Mouse (Mus musculus) neural tube, embryonic 11.5 days (tissue): ENCODE data around the gene Acot8. TPM values are rescaled to one million over a fixed set of nuclear protein-coding genes. Genes with fewer than 3 reads are reported as not detected.

Experiments
- ATAC-seq: fragments of 200-750 bp; cut with Nextera tagmentation; 2 replicates; pipeline ENCODE4 v1.8.0; 2017; ENCODE audit warnings: moderate number of reproducible peaks, mild to moderate bottlenecking, moderate TSS enrichment, moderate library complexity; ENCODE audit not compliant: insufficient read depth, low FRiP score, low TSS enrichment
- DNase-seq: peaks from one replicate; pipeline ENCODE4 v3.0.0-alpha.2; 2015; ENCODE audit warnings: low spot score
- H3K27ac ChIP-seq: fragments of 300-500 bp; sonication (generic); 2 replicates; pipeline ENCODE4 v1.5.1; 2014; ENCODE audit warnings: low read depth, mild to moderate bottlenecking, low read length
- H3K27me3 ChIP-seq: fragments of 300-500 bp; sonication (generic); 2 replicates; pipeline ENCODE4 v1.6.1; 2014; ENCODE audit warnings: mild to moderate bottlenecking, low read length, mixed read lengths; ENCODE audit not compliant: control insufficient read depth, insufficient read depth
- H3K36me3 ChIP-seq: fragments of 300-500 bp; sonication (generic); 2 replicates; pipeline ENCODE4 v1.6.1; 2014; ENCODE audit warnings: mild to moderate bottlenecking, low read length, moderate library complexity, mixed read lengths; ENCODE audit not compliant: control insufficient read depth, insufficient read depth
- H3K4me1 ChIP-seq: fragments of 300-500 bp; sonication (generic); 2 replicates; pipeline ENCODE4 v1.6.1; 2014; ENCODE audit warnings: low read length, mixed read lengths; ENCODE audit not compliant: control insufficient read depth, insufficient read depth
- H3K4me2 ChIP-seq: fragments of 300-500 bp; sonication (generic); 2 replicates; pipeline ENCODE4 v1.6.1; 2014; ENCODE audit warnings: low read depth, mild to moderate bottlenecking, moderate library complexity
- H3K4me3 ChIP-seq: fragments of 300-500 bp; sonication (generic); 2 replicates; pipeline ENCODE4 v1.5.1; 2014; ENCODE audit warnings: low read depth, low read length
- H3K9ac ChIP-seq: fragments of 300-500 bp; sonication (generic); 2 replicates; pipeline ENCODE4 v1.6.1; 2014; ENCODE audit warnings: mild to moderate bottlenecking, low read length
- H3K9me3 ChIP-seq: fragments of 300-500 bp; sonication (generic); 2 replicates; pipeline ENCODE4 v1.6.1; 2016; ENCODE audit warnings: low read length; ENCODE audit not compliant: control insufficient read depth
- WGBS: fragments of 180-500 bp; shearing (Covaris S2); extraction: QIAGEN DNeasy Blood & Tissue Kit; methylation state at CpG from one replicate; pipeline ENCODE4 v1.1.7; 2014; 5-methylcytosine and 5-hydroxymethylcytosine counted together
- polyA plus RNA-seq: library from polyadenylated mRNA; unstranded; fragments of >200 nt; fragmentation: Nextera tagmentation; extraction: Ambion mirVana; gene quantifications from 2 replicates; pipeline ENCODE4 v1.2.1, GENCODE M21; 2014

The Acot8 gene
- polyA plus RNA-seq, 1 experiment from 2014 or later = 15.1 TPM

DNA sequence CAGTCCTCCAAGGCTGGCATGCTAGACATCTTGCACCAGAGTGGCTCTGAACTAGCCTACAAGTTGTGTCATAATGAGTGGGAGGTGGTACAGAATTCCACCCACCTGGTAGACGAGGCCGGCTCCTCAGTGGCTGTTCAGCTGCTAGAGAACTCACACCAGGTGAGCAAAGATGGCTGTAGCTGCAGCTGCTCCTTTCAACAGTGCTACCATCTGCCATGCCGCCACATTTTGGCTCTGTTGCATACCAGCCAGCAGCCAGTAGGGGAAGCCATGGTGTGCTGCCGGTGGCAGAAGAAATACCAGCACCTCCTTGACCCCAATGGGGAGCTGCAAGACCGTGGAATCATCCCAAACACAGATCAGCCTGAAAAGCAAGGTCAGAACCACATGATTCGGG, 16.4 kb upstream of the Acot8 start:
- no peak overlapping the region for H3K4me2 ChIP-seq
- no peak for DNase-seq
- H3K4me3 ChIP-seq = no peak overlapping the region
- 88% methylated on average over 6 of the region's 6 CpGs for WGBS
- H3K27me3 ChIP-seq = no peaks in the 10 kb centered on the region
- no peak overlapping the region for H3K27ac ChIP-seq
- ATAC-seq = no peak
- no peaks in the 10 kb centered on the region for H3K9me3 ChIP-seq
- H3K4me1 ChIP-seq = peaks cover 5% of the 10 kb centered on the region; the same call in 1 of the 2 replicates
- H3K36me3 ChIP-seq = peaks cover 6% of the 10 kb centered on the region
- no peak overlapping the region for H3K9ac ChIP-seq

- no peak overlapping the region for H3K9ac ChIP-seq
- no peak overlapping the region for H3K27ac ChIP-seq
- H3K27me3 ChIP-seq = no peaks in the 10 kb centered on the region
- no peak overlapping the region for H3K4me2 ChIP-seq
- peaks cover 5% of the 10 kb centered on the region; the same call in 1 of the 2 replicates for H3K4me1 ChIP-seq
- no peaks in the 10 kb centered on the region for H3K9me3 ChIP-seq
- DNase-seq (peak; percentile 34), ATAC-seq (no peak)
- WGBS = 61% methylated on average over 5 of the region's 5 CpGs
- peaks cover 3% of the 10 kb centered on the region for H3K36me3 ChIP-seq
- no peak overlapping the region for H3K4me3 ChIP-seq
Observed at GRCm38 (mm10) chr2:164817703-164818102, 13.0 kb upstream of the Acot8 start.

DNA sequence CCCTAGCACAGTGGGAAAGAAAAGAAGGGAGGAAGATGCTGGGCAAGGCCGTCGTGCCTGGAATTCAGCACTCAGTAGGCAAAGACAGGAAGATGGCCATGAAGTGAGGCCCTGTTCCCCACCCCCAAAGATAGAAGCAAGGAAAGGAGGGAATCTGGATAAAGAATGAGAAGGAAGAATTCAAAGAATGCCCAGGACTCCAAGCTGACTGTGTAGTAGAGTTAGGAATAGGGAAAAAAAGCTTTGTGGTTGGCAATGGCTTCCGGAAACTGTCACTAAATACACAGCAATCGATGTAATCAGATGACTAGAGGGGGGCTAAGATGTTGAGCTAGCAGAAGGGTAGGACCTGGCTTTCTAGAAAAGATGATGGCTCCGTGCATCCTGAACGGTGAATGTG, 12.5 kb upstream of the Acot8 start:
- no peak for DNase-seq
- Histone ChIP-seq H3K9ac (no peak overlapping the region), H3K4me2 (no peak overlapping the region), H3K36me3 (peaks cover 3% of the 10 kb centered on the region), H3K4me1 (peaks cover 2% of the 10 kb centered on the region; the same call in 1 of the 2 replicates), H3K27me3 (no peaks in the 10 kb centered on the region), H3K9me3 (no peaks in the 10 kb centered on the region), H3K4me3 (no peak overlapping the region), H3K27ac (no peak overlapping the region)
- 88% methylated on average over 6 of the region's 6 CpGs for WGBS
- no peak for ATAC-seq

GRCm38 (mm10) chr2:164815821-164816220, 11.1 kb upstream of the Acot8 start:
- ATAC-seq (no peak), DNase-seq (no peak)
- Histone ChIP-seq H3K27ac (no peak overlapping the region), H3K4me3 (no peak overlapping the region), H3K27me3 (no peaks in the 10 kb centered on the region), H3K4me1 (no peaks in the 10 kb centered on the region), H3K9me3 (no peaks in the 10 kb centered on the region), H3K36me3 (peaks cover 3% of the 10 kb centered on the region), H3K9ac (no peak overlapping the region), H3K4me2 (no peak overlapping the region)
- 94% methylated on average over 8 of the region's 8 CpGs for WGBS

DNA sequence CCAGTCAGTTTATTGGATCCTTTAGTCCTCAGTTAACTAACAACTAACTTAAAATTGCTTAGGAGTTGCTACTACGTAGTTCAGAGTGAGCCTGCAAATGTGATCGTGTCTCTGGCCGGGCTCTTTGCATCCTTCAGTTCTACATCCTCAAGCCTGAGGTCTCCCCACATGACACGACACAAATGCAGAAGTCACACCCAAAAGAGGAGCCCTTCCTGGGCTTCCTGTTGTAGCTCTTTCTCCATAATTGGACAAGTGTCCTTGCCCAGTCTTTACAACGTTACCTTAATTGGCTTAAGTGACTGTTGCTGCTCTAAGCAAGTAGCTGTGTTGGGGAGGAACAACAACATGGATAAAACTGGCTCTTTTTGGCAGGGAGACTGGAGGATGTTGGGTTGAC, 10.7 kb upstream of the Acot8 start:
- Histone ChIP-seq H3K4me3 (no peak overlapping the region), H3K4me2 (no peak overlapping the region), H3K9ac (no peak overlapping the region), H3K9me3 (no peaks in the 10 kb centered on the region), H3K27me3 (no peaks in the 10 kb centered on the region), H3K36me3 (no peaks in the 10 kb centered on the region; the same call in 1 of the 2 replicates), H3K4me1 (no peaks in the 10 kb centered on the region), H3K27ac (no peak overlapping the region)
- ATAC-seq (no peak), DNase-seq (no peak)
- 92% methylated on average over 5 of the region's 5 CpGs for WGBS

GRCm38 (mm10) chr2:164813557-164813956, 8.9 kb upstream of the Acot8 start:
- 65% methylated on average over 2 of the region's 2 CpGs for WGBS
- Histone ChIP-seq H3K4me2 (no peak overlapping the region), H3K27ac (no peak overlapping the region), H3K27me3 (no peaks in the 10 kb centered on the region), H3K9ac (no peak overlapping the region), H3K4me3 (no peak overlapping the region), H3K36me3 (no peaks in the 10 kb centered on the region; the same call in 1 of the 2 replicates), H3K9me3 (no peaks in the 10 kb centered on the region), H3K4me1 (no peaks in the 10 kb centered on the region)
- no peak for ATAC-seq
- DNase-seq = no peak

DNA sequence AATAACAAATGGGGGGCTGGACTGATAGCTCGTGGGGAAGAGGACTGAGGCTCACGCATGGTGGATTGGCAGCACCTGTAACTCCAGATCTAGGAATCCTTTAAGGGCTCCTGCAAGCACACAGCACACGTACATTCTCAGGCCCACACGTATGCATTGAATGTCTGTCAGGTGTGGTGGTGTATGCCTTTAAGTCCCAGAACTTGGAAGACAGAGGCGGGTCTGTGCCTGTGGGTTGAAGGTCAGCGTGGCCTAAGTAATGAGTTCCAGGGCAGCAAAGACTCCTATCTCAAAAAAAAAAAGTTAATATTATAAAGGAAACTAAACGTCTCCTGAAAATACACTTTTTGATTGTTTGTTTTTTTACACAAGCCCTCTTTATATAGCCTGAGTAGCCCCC, 1.9 kb upstream of the Acot8 start:
- Histone ChIP-seq H3K4me1 (peaks cover 7% of the 10 kb centered on the region), H3K27ac (no peak overlapping the region), H3K27me3 (no peaks in the 10 kb centered on the region), H3K9me3 (no peaks in the 10 kb centered on the region), H3K36me3 (no peaks in the 10 kb centered on the region), H3K9ac (no peak overlapping the region), H3K4me3 (0 out of 2 replicates have a peak overlapping the region, but pooled peaks have one; percentile 6), H3K4me2 (no peak overlapping the region)
- WGBS = 86% methylated on average over 7 of the region's 7 CpGs
- DNase-seq (no peak), ATAC-seq (no peak)

- 3% methylated on average over 21 of the region's 21 CpGs for WGBS
- peak overlapping the region; percentile 76 for H3K27ac ChIP-seq
- no peaks in the 10 kb centered on the region for H3K27me3 ChIP-seq
- DNase-seq (no peak), ATAC-seq (peak; percentile 45)
- H3K36me3 ChIP-seq = no peaks in the 10 kb centered on the region
- peak overlapping the region; percentile 75 for H3K4me3 ChIP-seq
- H3K9ac ChIP-seq = peak overlapping the region; percentile 66
- H3K4me1 ChIP-seq = peaks cover 7% of the 10 kb centered on the region
- no peaks in the 10 kb centered on the region for H3K9me3 ChIP-seq
- peak overlapping the region; percentile 68 for H3K4me2 ChIP-seq
Observed at GRCm38 (mm10) chr2:164805332-164805718, 643 bp upstream of the Acot8 start.

DNA sequence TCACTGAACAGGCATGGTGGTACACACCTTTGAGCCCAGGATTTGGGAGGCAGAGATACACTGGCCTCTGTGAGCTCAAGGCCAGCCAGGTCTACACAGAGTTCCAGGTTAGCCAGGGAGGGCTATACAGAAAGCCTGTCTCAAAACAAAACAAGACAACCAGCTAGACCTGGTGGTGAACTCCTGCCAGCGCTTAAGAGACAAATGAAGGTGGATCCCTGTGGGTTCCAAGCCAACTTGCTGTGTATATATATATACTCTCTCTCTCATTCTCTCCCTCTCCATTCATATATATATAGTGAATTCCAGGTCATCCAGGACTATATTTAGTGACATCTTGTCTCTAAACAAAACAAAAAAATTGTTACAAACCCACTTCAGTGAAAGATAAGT, 765 bp downstream of the Acot8 start:
- H3K9me3 ChIP-seq = no peaks in the 10 kb centered on the region
- no peaks in the 10 kb centered on the region for H3K36me3 ChIP-seq
- peak overlapping the region; percentile 75 for H3K9ac ChIP-seq
- peaks cover 7% of the 10 kb centered on the region for H3K4me1 ChIP-seq
- H3K27me3 ChIP-seq = no peaks in the 10 kb centered on the region
- no peak for DNase-seq
- WGBS = 54% methylated on average over 1 of the region's 1 CpGs
- no peak for ATAC-seq
- H3K4me3 ChIP-seq = peak overlapping the region; percentile 75
- no peak overlapping the region for H3K27ac ChIP-seq
- peak overlapping the region; percentile 75 for H3K4me2 ChIP-seq
